Mouse (Mus musculus) kidney, postnatal 0 days (tissue): Measurements from ENCODE around the gene Trim26. TPM values are rescaled to one million over a fixed set of nuclear protein-coding genes. Genes with fewer than 3 reads are reported as not detected.

Experiments used
- ATAC-seq: fragments of 200-750 bp; cut with Nextera tagmentation; replicated peaks from 2 replicates; pipeline ENCODE4 v1.8.0; 2017; ENCODE audit warnings: low read depth, moderate number of reproducible peaks, moderate TSS enrichment, moderate library complexity; ENCODE audit not compliant: low FRiP score
- DNase-seq: peaks from one replicate; pipeline ENCODE4 v3.0.0-alpha.2; 2016; ENCODE audit warnings: low spot score
- H3K27ac ChIP-seq: fragments of 300-500 bp; sonication (generic); 2 replicates; pipeline ENCODE4 v1.5.1; 2014; ENCODE audit warnings: mild to moderate bottlenecking
- H3K27me3 ChIP-seq: fragments of 300-500 bp; sonication (generic); 2 replicates; pipeline ENCODE4 v1.6.1; 2014; ENCODE audit warnings: low read length, mixed read lengths; ENCODE audit not compliant: insufficient read depth
- H3K36me3 ChIP-seq: fragments of 300-500 bp; sonication (generic); 2 replicates; pipeline ENCODE4 v1.6.1; 2014; ENCODE audit warnings: low read length, mixed read lengths; ENCODE audit not compliant: insufficient read depth
- H3K4me1 ChIP-seq: fragments of 300-500 bp; sonication (generic); replicated peaks from 2 replicates; pipeline ENCODE4 v1.6.1; 2014; ENCODE audit warnings: antibody characterized with exemption, low read length, mixed read lengths; ENCODE audit not compliant: insufficient read depth
- H3K4me2 ChIP-seq: fragments of 300-500 bp; sonication (generic); 2 replicates; pipeline ENCODE4 v1.6.1; 2014; ENCODE audit warnings: mild to moderate bottlenecking, low read length, moderate library complexity, mixed read lengths
- H3K4me3 ChIP-seq: fragments of 300-500 bp; sonication (generic); replicated peaks from 2 replicates; pipeline ENCODE4 v1.5.1; 2014; ENCODE audit warnings: low read depth, low read length
- H3K9ac ChIP-seq: fragments of 300-500 bp; sonication (generic); 2 replicates; pipeline ENCODE4 v1.6.1; 2014; ENCODE audit warnings: low read depth, low read length
- H3K9me3 ChIP-seq: fragments of 300-500 bp; sonication (generic); replicated peaks from 2 replicates; pipeline ENCODE4 v1.6.1; 2016; ENCODE audit warnings: low read length, inconsistent platforms, mixed read lengths
- CTCF ChIP-seq: IDR thresholded peaks from 2 replicates; pipeline ENCODE4 v1.5.1; 2016; ENCODE audit warnings: antibody characterized with exemption, low read depth, mild to moderate bottlenecking, moderate library complexity
- WGBS: fragments of 180-500 bp; shearing (Covaris S2); extraction: QIAGEN DNeasy Blood & Tissue Kit; methylation state at CpG from one replicate; pipeline ENCODE4 v1.1.7; 2014; 5-methylcytosine and 5-hydroxymethylcytosine counted together
- polyA plus RNA-seq: library from polyadenylated mRNA; unstranded; fragments of >200 nt; fragmentation: Nextera tagmentation; extraction: Ambion mirVana; gene quantifications from 2 replicates; pipeline ENCODE4 v1.2.1, GENCODE M21; 2015

Trim26 gene
- polyA plus RNA-seq, 1 experiment from 2014 or later, result 33.2 TPM

DNA sequence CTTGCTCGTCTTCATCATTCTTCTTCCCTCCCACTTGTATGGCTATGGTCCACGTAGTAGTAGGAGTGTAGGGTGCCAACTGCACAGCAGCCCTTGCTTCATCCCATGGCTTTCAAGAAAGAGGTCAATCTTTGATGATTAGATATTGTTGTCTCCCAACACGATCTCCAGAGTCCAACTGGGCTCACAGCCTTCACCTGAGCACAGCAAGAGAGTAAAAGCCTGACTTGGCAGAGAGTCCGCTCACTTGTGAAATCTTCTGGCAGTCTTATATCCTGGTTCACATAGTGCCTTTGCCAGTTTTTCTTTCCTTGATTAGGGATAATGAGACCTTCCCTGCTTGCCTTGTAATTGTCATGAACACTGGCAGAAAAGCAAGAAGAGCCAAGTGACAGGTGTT lies 19.3 kb downstream of the Trim26 start:
- no peak overlapping the region for H3K4me2 ChIP-seq
- H3K9ac ChIP-seq, result no peak overlapping the region
- H3K4me1 ChIP-seq, result no peaks in the 10 kb centered on the region
- no peak for ATAC-seq
- TF ChIP-seq CTCF, result no peak
- H3K4me3 ChIP-seq, result no peak overlapping the region
- no peak overlapping the region for H3K27ac ChIP-seq
- peaks cover 50% of the 10 kb centered on the region for H3K36me3 ChIP-seq
- 93% methylated on average over 4 of the region's 4 CpGs for WGBS
- no peaks in the 10 kb centered on the region for H3K27me3 ChIP-seq
- DNase-seq, result no peak
- H3K9me3 ChIP-seq, result no peaks in the 10 kb centered on the region

DNA sequence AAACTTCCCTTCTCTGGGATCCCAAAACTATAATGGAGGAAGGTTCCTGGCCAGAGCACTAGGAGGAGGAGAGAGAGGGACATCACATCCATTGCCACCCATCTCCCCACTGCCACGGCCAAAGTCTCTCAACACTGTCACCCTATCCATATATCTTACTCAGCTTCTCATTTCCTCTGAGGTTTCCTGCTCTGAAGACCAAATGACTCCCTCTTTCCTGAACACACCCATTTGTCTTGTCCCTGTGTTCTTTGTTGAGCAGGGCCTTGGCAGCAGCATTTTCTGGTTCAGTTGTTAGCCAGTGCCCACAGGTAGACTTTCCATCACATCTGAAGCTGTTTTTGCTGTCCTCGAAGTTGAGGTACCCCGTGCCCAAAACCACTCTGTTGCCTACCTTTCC lies 21.2 kb downstream of the Trim26 start:
- no peak overlapping the region for H3K4me2 ChIP-seq
- no peak overlapping the region for H3K27ac ChIP-seq
- no peak for TF ChIP-seq CTCF
- ATAC-seq, result no peak
- H3K4me3 ChIP-seq, result no peak overlapping the region
- H3K36me3 ChIP-seq, result peaks cover 41% of the 10 kb centered on the region
- H3K9me3 ChIP-seq, result no peaks in the 10 kb centered on the region
- 88% methylated on average over 3 of the region's 3 CpGs for WGBS
- no peaks in the 10 kb centered on the region for H3K27me3 ChIP-seq
- H3K4me1 ChIP-seq, result no peaks in the 10 kb centered on the region
- no peak overlapping the region for H3K9ac ChIP-seq
- no peak for DNase-seq

- Histone ChIP-seq H3K4me2 (no peak overlapping the region), H3K9ac (no peak overlapping the region), H3K27ac (no peak overlapping the region), H3K9me3 (no peaks in the 10 kb centered on the region), H3K27me3 (0 out of 2 replicates have a peak, but pooled peaks cover 3% of the 10 kb centered on the region), H3K4me3 (no peak overlapping the region), H3K36me3 (peaks cover 15% of the 10 kb centered on the region), H3K4me1 (no peaks in the 10 kb centered on the region)
- TF ChIP-seq CTCF, result no peak
- DNase-seq (no peak), ATAC-seq (no peak)
- 41% methylated on average over 2 of the region's 2 CpGs for WGBS
These were observed 24.7 kb downstream of the Trim26 start for GRCm38 (mm10) chr17:36861680-36862079.

- no peaks in the 10 kb centered on the region for H3K4me1 ChIP-seq
- peak within 1 kb of the TSS; percentile 44 for H3K4me2 ChIP-seq
- H3K4me3 ChIP-seq, result no peak within 1 kb of the TSS
- H3K27ac ChIP-seq, result no peak within 1 kb of the TSS
- H3K9me3 ChIP-seq, result no peaks in the 10 kb centered on the region
- no peak for DNase-seq
- ATAC-seq, result peak; percentile 72; the same call in 1 of the 2 replicates
- H3K9ac ChIP-seq, result no peak within 1 kb of the TSS
- 11% methylated on average over 29 of the region's 29 CpGs for WGBS
- TF ChIP-seq CTCF, result no peak
- 0 out of 2 replicates have a peak, but pooled peaks cover 5% of the 10 kb centered on the region for H3K27me3 ChIP-seq
- no peaks in the 10 kb centered on the region for H3K36me3 ChIP-seq
These were observed 30.0 kb downstream of the Trim26 start, which contains the start of gene Trim15 for GRCm38 (mm10) chr17:36866719-36867527. Gene Trim15, minus strand, starts transcription at chr17:36867210.

DNA sequence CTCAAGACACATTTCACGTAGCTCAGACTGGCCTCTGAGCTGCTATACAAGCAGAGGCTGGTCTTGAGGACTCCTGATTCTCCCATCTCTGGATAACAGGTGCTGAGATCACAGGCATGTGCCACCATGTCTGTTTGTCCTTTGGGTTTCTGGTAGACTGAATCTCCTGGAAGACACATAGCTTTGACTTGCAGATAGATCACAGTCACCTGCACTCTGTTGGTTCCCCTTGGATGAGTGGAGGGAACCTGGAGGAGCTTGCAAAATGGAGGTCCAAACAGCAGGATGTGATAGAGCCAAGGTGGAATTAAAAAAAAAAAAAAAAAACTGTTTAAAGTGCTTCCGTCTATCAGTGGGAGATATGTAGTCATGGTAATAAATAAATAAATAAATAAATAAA lies 31.9 kb downstream of the Trim26 start:
- Histone ChIP-seq H3K9ac (no peak overlapping the region), H3K36me3 (no peaks in the 10 kb centered on the region), H3K27me3 (0 out of 2 replicates have a peak, but pooled peaks cover 5% of the 10 kb centered on the region), H3K9me3 (no peaks in the 10 kb centered on the region), H3K4me3 (no peak overlapping the region), H3K27ac (no peak overlapping the region), H3K4me2 (no peak overlapping the region), H3K4me1 (no peaks in the 10 kb centered on the region)
- WGBS, result 82% methylated on average over 2 of the region's 2 CpGs
- TF ChIP-seq CTCF, result no peak
- no peak for DNase-seq
- ATAC-seq, result no peak

GRCm38 (mm10) chr17:36869284-36869954 lies 32.5 kb downstream of the Trim26 start, which contains the start of gene Trim10:
Gene Trim10, plus strand, starts transcription at chr17:36869574.
- no peaks in the 10 kb centered on the region for H3K9me3 ChIP-seq
- H3K9ac ChIP-seq, result no peak within 1 kb of the TSS
- no peak within 1 kb of the TSS for H3K4me2 ChIP-seq
- ATAC-seq (no peak), DNase-seq (no peak)
- 0 out of 2 replicates have a peak, but pooled peaks cover 5% of the 10 kb centered on the region for H3K27me3 ChIP-seq
- WGBS, result 77% methylated on average over 4 of the region's 4 CpGs
- no peak within 1 kb of the TSS for H3K27ac ChIP-seq
- H3K4me3 ChIP-seq, result no peak within 1 kb of the TSS
- TF ChIP-seq CTCF, result no peak
- no peaks in the 10 kb centered on the region for H3K4me1 ChIP-seq
- H3K36me3 ChIP-seq, result no peaks in the 10 kb centered on the region
